Mouse (Mus musculus): ENCODE measurements at regions not wholly inside any gene's neighbourhood (a gene's known extent, or its start where the extent isn't known, plus 50 kb on each side); places are given as distances from the start of the nearest gene placed in this dataset.

- Histone ChIP-seq H3K36me3 (no peaks in the 10 kb centered on the region), H3K27me3 (replicated peaks) (no peaks in the 10 kb centered on the region), H3K27ac (replicated peaks) (no peak overlapping the region), H3K4me2 (no peak overlapping the region), H3K4me3 (no peak overlapping the region), H3K9ac (no peak overlapping the region), H3K4me1 (no peaks in the 10 kb centered on the region), H3K9me3 (no peaks in the 10 kb centered on the region)
- WGBS = 66% methylated on average over 13 of the region's 13 CpGs
- no peak for ATAC-seq (ENCODE audit: extremely low read depth, insufficient number of reproducible peaks, low FRiP score, low TSS enrichment)
Measured at GRCm38 (mm10) chr3:36798160-36798823, 64.6 kb upstream of the 4932438A13Rik start.

DNA sequence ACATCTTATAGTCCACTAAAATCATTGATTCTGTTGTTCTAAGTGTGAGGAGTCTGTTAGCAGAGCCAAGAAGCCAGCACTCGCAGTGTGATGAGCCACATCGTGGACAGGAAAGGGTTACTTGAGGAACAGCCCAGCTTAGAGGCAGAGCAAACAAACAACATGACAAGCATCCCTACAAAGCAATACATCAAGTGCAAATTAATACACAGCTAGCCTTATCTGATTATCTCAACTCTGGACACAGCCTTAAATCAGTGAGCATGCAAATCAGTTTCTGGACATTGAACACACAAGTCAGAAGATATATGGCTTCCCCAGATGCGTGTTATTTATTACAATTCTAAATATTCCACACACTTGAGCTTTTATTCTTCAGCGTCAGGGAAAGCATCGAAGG lies 52.4 kb upstream of the 4932438A13Rik start:
- Histone ChIP-seq H3K9me3 (no peaks in the 10 kb centered on the region), H3K4me3 (no peak overlapping the region), H3K27ac (replicated peaks) (no peak overlapping the region), H3K4me2 (no peak overlapping the region), H3K4me1 (no peaks in the 10 kb centered on the region), H3K27me3 (replicated peaks) (no peaks in the 10 kb centered on the region), H3K36me3 (no peaks in the 10 kb centered on the region), H3K9ac (no peak overlapping the region)
- no peak for ATAC-seq (ENCODE audit: extremely low read depth, insufficient number of reproducible peaks, low FRiP score, low TSS enrichment)
- WGBS = 76% methylated on average over 5 of the region's 5 CpGs

Measured in heart, embryonic 13.5 days (tissue).